Mouse (Mus musculus): ENCODE measurements around the gene D230025D16Rik. TPM values are rescaled to one million over a fixed set of nuclear protein-coding genes. Genes with fewer than 3 reads are reported as not detected.

The D230025D16Rik gene
- 28.2 and 29.9 TPM in 2 replicates for polyA plus RNA-seq (2012; rRNA removed; ENCODE audit: low replicate concordance)

DNA sequence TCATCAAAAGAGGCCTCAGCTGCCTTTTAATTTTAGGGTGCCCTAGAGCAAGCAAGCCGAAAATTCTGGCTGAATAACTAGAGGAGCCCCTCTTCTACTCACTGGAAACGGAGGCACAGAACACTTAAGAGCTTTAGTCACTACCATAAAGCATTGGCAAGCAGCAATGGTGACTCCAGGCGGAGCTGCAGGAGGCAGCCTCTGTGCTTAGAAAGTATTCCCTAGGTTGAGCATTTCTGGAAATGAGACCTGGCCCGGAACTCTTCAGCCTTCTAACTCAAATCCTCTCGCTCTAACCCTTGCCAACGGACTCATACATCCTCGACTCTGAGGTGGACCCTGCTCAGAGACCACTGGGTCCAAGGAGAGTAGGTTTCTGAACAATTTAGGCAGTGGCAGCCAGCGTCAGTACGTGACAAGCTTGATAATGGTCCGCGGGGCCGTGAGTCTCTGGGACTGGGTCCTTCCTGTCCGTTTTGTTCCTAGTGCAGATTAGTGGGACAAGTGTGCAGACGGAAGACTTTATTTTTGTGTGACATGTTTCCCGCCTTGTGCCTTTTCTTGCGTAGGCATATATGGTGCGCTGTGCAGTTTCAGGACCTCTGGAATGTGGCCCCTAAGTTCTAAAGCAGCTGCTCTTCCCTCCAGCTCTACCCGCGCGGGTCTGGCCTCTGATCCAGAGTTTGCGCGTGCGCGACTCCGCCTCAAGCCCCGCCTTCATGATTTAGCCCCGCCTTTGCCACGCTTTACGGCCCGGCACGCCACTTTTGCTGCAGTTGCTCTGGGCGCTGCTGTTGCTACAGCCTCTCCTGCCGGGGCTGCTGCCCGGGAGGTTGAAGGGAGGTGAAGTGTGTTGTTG lies at the start of gene D230025D16Rik:
D230025D16Rik (plus strand) TSS at position 733 of the 859 bp plus-strand sequence.

DNA sequence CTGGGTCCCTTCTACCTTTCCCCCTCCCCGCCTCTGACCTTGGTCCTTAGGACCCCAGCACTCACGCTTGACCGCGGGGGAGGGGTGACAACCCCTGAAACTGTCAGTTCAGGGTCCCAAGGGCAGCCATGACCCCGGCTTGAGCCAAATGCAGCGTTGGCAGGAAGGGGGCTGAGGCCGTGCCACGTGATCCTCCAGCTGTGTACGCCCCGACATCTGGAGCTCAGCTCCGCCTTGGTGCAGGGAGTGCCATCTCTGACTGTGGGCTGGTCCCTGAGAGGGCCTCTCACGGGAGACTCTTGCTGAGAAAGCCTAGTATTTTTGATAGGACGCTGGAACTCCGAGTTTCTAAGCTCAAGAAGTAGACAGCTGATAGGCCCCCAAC lies 30.0 kb downstream of the D230025D16Rik start, which contains the start of gene B3gnt9:
B3gnt9 (minus strand) TSS at position 188 of the 385 bp plus-strand sequence.

DNA sequence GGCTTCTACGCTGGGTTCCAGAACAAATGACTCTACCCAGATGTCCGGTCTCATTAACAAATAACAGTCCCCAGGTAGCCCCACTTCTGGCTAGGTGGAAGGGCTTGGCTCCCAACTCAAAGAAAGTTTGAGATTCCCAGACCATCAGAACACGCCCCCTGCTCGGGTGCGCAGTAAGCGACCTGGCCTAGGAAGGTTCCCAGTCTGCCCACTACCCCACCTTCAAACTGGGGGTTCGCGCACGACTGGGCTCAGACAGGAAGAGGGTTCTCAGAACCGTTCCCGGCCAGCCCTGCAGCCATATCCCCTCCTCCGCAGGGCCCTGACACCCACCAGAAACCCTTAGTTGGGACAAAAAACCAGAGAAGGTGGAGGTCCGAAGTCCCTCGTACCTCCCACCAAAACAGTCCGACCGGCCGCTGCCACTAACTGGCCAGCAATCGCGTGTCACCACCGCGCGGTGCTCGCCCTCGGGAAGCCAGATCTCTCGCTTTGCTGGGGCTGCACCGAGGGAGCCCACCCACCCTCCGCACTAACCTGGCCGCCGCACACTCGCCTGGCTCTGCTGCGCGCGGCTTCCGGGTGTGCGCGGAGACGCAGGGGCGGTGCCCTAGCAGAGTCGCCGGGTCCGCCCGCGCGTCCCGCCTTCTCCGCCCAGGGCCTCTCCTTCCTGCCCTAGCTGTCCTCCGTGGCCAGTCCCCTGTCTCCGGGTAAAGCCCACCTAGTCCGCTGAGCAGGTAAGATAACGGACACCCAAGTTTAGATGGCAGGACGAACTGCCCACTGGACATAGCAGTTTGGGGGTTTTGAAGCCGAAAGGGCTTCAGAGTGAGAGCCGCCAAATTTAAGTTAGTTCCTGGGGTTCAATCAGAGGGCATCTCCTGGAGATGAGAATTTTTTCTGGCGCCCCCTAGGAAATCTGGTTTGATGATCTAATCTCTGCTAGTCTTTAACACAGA lies 39.4 kb downstream of the D230025D16Rik start, which contains the start of the genes Tradd and Fbxl8:
Tradd (minus strand) TSS at position 586 of the 959 bp plus-strand sequence.
Fbxl8 (plus strand) TSS at position 625 of the 959 bp plus-strand sequence.

DNA sequence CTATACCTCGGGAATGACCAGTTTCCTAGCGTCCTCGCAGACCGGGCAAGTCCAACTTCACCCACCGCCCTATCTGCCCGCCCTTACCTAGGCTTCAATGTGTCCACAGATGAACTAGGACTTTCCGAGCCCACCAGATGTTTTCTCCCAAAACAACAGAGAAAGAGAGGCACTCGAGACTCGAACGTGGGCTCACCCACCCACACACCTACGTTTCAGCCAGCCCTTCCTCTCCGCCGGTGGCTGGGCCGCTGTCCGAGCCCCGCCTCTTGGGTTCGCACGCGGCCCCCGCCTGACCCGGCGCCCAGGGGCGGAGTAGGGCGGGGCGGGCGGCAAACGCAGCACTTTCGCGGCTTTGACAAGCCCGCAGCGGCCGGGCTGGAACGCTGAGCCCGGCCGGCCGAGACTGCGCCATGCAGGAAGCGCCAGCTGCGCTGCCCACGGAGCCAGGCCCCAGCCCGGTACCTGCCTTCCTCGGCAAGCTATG lies 44.6 kb downstream of the D230025D16Rik start, which contains the start of gene Hsf4:
Hsf4 (plus strand) TSS at position 341 of the 487 bp plus-strand sequence.

DNA sequence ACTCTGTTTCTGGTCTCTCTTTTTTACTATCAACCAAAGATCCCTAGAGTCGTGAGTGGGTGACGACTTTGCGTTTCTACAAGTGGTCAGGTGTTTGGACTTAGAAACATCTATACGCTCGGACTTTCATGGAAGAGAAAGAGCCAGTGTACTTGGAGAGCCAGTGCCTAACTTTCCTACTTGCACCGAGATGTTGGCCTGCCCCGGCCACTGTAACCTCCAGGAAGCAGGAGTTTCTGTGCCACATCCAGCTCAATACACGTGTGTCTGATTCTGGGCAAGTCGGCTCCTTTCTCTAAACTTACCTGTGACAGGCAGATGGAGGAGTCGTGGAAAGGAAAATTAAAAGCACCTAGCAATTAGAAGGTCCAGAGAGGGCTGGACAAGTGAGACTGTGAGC lies 50.9 kb downstream of the D230025D16Rik start, which contains the start of gene Nol3:
Nol3 (plus strand) TSS at position 301 of the 400 bp plus-strand sequence.

DNA sequence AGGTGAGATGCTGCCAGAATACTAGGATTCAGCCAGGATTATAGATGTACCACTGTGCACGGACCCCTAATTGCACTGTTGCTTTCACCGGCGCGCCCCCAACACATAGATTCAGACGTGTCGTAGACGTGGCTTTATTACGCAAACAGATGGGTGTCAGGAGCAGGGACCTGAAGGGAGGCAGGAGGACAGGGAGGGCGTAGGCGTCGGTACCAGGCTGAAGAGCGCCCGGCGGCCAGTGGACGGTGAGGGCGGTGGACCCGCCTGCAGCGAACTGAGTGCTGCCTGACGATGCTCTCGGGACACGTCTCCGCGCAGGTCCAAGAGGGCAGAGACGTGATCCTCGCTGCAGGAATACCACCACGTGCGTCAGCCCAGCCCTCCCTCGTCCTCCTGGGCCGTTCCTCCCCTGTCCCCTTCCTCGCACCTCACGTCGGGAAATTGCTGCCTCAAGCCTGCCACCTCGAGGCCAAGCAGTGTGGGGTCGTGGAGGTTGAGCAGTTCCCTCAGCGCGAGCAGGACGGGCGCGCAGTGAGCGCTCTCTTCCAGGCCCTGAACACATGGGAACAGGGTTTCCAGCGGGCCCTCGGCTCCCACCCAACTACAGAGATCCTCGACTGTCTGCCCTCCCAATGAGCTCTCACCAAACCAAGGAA lies 65.0 kb downstream of the D230025D16Rik start, which contains the start of gene 4931428F04Rik:
4931428F04Rik (minus strand) TSS at position 60 of the 656 bp plus-strand sequence.

DNA sequence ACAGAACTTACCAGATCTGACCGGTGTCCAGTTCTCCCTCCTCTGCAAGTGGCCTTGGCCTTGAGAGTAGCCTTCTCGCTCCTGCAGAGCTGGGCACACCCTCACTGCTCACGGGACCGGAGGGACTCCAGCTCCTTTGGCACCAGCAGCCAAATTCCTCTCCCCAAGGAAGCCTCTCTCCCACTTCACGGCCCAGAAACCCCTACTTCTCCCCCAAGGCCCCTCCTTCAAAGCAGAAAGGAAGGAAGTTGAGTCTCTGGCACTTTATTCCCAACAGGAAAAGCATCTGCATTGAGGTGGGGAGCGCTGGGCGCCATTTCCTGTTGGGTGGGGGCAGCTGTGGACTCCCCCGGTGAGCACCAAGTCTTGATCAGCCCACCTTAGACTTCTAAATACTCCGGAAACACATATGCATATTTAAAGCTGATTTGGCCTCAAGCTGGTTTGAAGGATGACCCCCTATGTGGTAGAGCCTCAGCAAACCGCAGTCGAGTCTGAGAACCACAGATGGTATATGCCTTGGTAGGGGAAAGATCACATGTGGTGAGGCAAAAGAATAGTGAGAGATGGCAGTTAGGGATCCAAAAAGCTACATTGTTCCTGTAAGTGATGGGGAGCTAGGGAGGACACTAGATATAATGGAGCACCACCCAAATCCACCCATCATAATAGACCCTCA lies 71.1 kb downstream of the D230025D16Rik start, which contains the start of gene Exoc3l:
Exoc3l (minus strand) TSS at position 207 of the 679 bp plus-strand sequence.

DNA sequence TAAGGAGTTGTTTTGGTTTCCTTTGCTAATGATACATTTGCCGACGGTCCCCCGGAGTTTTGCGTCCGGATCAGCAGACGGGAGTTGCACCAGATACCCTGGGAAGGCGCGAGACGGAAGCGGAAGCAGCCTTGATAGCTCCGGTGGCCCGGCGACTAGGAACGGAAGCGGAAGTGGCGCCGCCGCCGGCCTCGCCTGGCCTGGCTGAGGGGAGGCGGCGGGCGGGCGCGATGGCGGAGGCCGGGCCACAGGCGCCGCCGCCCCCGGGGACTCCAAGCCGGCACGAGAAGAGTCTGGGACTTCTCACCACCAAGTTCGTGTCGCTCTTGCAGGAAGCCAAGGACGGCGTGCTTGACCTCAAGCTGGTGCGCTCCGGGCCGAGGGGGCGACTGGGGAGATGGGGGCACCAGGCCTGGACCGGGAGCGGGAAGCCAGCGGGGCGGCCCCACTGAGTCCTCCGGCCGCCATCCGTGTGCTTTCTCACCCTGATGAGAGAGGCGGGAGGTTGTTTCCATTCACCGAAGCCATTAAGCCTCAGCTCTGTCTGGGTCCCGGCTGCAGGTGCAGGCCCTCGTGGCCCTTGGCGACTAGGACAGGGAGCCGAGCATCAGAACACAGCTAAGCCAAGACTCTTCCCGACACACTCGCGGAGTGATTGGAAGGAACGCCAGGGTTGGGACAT lies 72.7 kb downstream of the D230025D16Rik start, which contains the start of gene E2f4:
E2f4 (plus strand) TSS at position 153 of the 682 bp plus-strand sequence.

Other genes starting within 250 kb of the D230025D16Rik start
- gene Ces2h, start 224.3 kb upstream of the D230025D16Rik start, polyA plus RNA-seq (2012; rRNA removed; ENCODE audit: low replicate concordance): not detected in 2 replicates
- 0.19 TPM in 1 of 2 replicates, not detected in the other for gene Ces3a, start 176.5 kb upstream of the D230025D16Rik start, polyA plus RNA-seq (2012; rRNA removed; ENCODE audit: low replicate concordance)
- gene Ces3b, start 141.4 kb upstream of the D230025D16Rik start, polyA plus RNA-seq (2012; rRNA removed; ENCODE audit: low replicate concordance): 0.12 TPM in 1 of 2 replicates, not detected in the other
- 0.16 and 0.36 TPM in 2 replicates for gene Ces4a, start 93.3 kb upstream of the D230025D16Rik start, polyA plus RNA-seq (2012; rRNA removed; ENCODE audit: low replicate concordance)
- gene Cbfb, start 54.5 kb upstream of the D230025D16Rik start, polyA plus RNA-seq (2012; rRNA removed; ENCODE audit: low replicate concordance): 7.8 and 11.2 TPM in 2 replicates
- gene B3gnt9, start 30.0 kb downstream of the D230025D16Rik start, polyA plus RNA-seq (2012; rRNA removed; ENCODE audit: low replicate concordance): 13.4 and 50.4 TPM in 2 replicates
- 12.2 and 22.8 TPM in 2 replicates for gene Tradd, start 39.5 kb downstream of the D230025D16Rik start, polyA plus RNA-seq (2012; rRNA removed; ENCODE audit: low replicate concordance)
- 12.3 and 13.4 TPM in 2 replicates for gene Fbxl8, start 39.5 kb downstream of the D230025D16Rik start, polyA plus RNA-seq (2012; rRNA removed; ENCODE audit: low replicate concordance)
- gene Hsf4, start 44.7 kb downstream of the D230025D16Rik start, polyA plus RNA-seq (2012; rRNA removed; ENCODE audit: low replicate concordance): 5.2 and 7.1 TPM in 2 replicates
- gene Nol3, start 51.0 kb downstream of the D230025D16Rik start, polyA plus RNA-seq (2012; rRNA removed; ENCODE audit: low replicate concordance): 6.3 and 25.9 TPM in 2 replicates
- gene 4931428F04Rik, start 64.7 kb downstream of the D230025D16Rik start, polyA plus RNA-seq (2012; rRNA removed; ENCODE audit: low replicate concordance): 3.5 and 7.2 TPM in 2 replicates
- 15.9 and 22.9 TPM in 2 replicates for gene Exoc3l, start 71.0 kb downstream of the D230025D16Rik start, polyA plus RNA-seq (2012; rRNA removed; ENCODE audit: low replicate concordance)
- 90.1 and 142 TPM in 2 replicates for gene E2f4, start 72.5 kb downstream of the D230025D16Rik start, polyA plus RNA-seq (2012; rRNA removed; ENCODE audit: low replicate concordance)
- gene Elmo3, start 80.5 kb downstream of the D230025D16Rik start, polyA plus RNA-seq (2012; rRNA removed; ENCODE audit: low replicate concordance): 24.6 and 26.8 TPM in 2 replicates
- 7.1 and 10.5 TPM in 2 replicates for gene Lrrc29, start 101.1 kb downstream of the D230025D16Rik start, polyA plus RNA-seq (2012; rRNA removed; ENCODE audit: low replicate concordance)
- gene Tmem208, start 101.2 kb downstream of the D230025D16Rik start, polyA plus RNA-seq (2012; rRNA removed; ENCODE audit: low replicate concordance): 93.5 and 101 TPM in 2 replicates
- gene Fhod1, start 122.8 kb downstream of the D230025D16Rik start, polyA plus RNA-seq (2012; rRNA removed; ENCODE audit: low replicate concordance): 30.4 and 43.5 TPM in 2 replicates
- gene Slc9a5, start 123.7 kb downstream of the D230025D16Rik start, polyA plus RNA-seq (2012; rRNA removed; ENCODE audit: low replicate concordance): 6.8 and 9.4 TPM in 2 replicates
- gene Plekhg4, start 148.1 kb downstream of the D230025D16Rik start, polyA plus RNA-seq (2012; rRNA removed; ENCODE audit: low replicate concordance): 0.76 and 1.2 TPM in 2 replicates
- gene Kctd19, start 188.4 kb downstream of the D230025D16Rik start, polyA plus RNA-seq (2012; rRNA removed; ENCODE audit: low replicate concordance): 0.26 and 1.1 TPM in 2 replicates
- gene Lrrc36, start 188.4 kb downstream of the D230025D16Rik start, polyA plus RNA-seq (2012; rRNA removed; ENCODE audit: low replicate concordance): 3.0 and 4.1 TPM in 2 replicates
- 171 and 479 TPM in 2 replicates for gene Tppp3, start 246.4 kb downstream of the D230025D16Rik start, polyA plus RNA-seq (2012; rRNA removed; ENCODE audit: low replicate concordance)

Measured in subcutaneous adipose tissue, adult 2 months (tissue).